Mouse (Mus musculus) skeletal muscle tissue, adult 2 months (tissue): ENCODE results near the gene Asnsd1.
"Not testable (repeated sequence)": the region's sequence is repeated elsewhere in the genome, so short reads cannot be mapped to it uniquely, and the experiment has no call there.

Experiments
- DNase-seq: peaks from one replicate; pipeline ENCODE4 v3.0.0-alpha.2; 2012; ENCODE audit warnings: low read depth, low spot score

Gene Asnsd1

DNA sequence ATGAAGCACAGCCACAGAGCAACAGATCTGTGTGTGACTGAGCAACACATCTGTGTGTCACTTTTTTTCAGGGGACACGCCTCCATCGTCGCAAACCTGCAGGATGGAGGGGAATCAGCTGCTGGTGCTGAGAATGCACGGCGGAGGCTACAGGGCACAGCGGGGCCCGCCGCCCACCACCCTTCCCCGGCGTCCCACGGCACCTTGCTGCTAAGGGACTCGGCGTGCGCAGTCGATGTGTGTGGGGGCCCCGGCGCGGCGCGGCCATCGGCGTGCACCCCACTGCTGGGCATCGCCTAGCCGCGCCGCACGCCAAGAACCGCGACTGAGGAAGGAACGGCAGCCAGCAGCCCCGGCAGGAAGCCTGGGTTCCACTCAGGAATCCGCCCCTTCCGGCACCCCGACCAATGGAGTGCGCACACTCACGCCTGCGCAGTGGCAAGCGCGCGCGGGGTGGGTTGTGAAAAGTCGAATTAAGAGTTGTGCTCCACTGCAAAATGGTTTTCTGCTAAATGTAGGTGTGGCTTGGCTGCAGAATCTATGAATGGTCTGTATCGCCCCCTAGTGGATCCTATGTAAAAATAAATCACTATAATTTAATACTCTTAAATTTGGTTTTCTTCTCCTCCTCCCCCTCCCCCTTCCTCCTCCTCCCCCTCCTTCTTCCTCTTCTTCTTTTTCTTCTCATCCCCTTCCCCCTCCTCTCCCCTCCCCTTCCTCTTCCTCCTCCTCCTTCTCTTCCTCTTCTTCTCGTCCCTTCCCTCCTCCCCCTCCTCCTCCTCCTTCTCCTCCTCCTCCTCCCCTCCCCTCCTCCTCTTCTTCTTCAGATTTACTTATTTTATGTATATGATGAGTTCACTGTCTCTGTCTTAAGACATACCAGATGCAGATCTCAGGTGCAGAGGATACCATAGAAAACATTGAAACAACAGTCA, at the start of gene Asnsd1, which contains the start of the genes Asdurf and Gm28551:
Gene Asnsd1 (minus strand): TSS at position 426 of the 935 bp plus-strand sequence.
Gene Asdurf (minus strand): TSS at position 293 of the 935 bp plus-strand sequence.
Gene Gm28551 (minus strand): TSS at position 341 of the 935 bp plus-strand sequence.
- peak; percentile 94 for DNase-seq

DNA sequence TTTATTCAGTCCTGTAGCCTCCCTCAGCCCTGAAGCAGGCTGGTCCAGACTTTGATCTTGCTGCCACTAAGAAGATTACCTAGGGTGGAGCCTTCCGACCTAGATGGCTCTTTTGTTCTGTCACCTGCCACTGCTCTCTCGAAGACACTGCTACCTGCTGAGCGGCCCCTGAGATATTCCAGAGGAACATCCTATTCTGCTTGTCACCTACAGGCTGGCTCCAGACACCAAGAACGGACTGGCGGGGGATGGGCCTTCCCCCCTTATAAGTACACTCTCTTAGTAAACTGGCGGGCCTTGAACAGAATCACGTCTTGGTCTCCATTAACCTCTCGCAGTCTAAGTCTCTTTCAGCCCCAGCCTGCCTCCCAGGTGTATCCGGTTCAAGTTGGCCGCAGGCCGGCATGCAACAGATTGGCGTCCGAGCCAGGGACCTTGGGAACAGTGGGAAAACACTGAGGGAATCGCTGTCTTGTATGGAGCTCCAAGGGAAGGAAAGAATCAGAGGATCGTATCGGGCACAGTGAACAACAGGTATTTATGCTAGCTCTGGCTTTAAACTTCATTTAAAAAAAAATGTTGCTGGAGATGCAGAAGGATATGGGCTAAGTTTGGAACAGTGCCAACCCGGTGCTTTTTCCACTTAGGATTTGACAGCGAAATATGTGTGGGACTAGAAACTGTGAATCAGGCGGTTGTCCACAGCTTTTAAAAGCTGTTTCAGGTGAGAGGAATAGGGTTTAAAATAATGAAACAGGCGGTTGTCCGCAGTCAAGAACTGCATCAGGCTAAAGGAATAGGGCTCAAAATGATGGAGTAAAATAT, 41.6 kb upstream of the Asnsd1 start:
- not testable (repeated sequence) for DNase-seq

DNA sequence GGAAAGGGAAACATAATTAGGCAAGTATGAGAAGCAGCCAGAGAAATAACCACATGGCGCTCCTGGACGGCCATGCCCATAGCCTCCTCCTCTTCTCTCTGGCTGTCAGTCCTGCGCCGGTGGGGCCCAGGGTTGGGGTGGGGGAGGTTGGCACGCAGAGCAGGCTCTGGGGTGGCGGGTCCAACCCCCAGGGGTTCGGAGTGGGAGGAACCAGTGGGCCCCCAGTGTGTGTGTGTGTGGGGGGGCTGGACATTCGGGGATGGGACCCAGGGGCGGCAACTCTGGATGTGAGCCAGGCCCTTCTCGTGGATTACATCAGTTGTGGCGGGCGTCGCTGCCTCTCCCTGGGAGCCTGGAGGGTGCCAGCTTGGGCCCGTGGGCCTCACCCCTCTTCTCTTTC, 36.2 kb upstream of the Asnsd1 start:
- DNase-seq = no peak

DNA sequence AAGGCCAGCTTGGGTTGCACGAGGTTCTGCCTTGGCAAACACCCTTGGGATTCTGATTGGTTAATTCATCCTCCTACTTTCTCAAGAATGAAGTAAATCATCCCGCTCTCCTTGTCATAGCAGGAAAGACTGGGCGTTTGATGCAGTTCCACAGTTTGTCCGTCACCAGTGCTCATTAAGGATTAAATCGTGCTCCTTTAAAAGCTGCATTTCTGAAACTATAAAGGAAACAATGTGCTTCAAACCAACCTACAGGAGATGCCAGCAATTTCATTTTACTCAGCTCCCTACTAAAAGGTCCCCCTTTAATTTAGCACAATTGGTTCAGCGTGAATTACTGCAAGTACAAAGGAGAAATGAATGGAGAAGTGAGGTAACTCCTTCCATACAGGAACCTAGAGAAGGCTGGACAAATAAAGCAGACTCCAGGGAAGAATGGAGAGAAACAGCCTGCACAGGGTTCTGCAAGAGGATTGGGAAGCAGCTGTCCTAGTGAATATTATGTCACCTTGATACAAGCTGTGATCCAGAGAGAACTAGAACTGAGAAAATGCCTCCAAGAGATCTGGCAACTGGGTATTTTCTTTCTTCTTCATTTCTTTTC, 31.6 kb upstream of the Asnsd1 start:
- DNase-seq = no peak

DNA sequence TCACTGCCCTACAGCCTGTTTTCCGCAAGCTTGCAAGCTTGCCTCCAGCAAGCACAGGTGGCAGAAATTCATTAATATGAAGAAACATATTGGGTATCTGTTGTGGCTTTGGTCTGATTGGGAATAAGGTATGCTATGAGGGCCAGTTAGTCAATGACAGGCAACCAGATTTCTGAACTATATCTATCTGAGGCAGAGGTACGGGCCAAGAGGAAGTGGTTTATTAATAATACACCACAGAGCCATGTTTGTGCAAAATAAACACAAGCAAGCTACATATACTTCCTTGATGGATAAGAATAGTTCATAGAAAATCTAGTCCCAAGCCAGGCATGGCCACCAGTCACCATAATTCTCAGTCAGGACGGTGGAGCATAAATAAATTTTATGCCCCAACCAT, 25.2 kb upstream of the Asnsd1 start:
- DNase-seq = no peak

DNA sequence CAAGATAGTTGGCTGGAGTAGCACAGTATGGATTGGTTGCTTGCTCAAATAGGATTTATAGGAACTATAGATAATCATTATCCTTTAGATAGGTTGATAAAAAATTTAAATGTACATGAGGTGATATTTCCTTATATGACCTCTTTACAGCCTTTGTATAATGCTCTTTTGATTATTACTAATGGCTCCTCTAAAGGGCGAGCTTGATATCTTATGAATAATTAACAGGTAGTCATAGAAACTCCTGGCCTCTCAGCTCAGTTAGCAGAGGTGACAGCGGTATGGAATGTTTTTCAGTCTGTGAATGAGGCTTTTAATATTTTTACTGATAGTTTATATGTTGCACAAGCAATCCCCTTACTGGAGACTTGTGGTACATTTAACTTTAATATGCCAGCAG, 23.4 kb upstream of the Asnsd1 start:
- not testable (repeated sequence) for DNase-seq

DNA sequence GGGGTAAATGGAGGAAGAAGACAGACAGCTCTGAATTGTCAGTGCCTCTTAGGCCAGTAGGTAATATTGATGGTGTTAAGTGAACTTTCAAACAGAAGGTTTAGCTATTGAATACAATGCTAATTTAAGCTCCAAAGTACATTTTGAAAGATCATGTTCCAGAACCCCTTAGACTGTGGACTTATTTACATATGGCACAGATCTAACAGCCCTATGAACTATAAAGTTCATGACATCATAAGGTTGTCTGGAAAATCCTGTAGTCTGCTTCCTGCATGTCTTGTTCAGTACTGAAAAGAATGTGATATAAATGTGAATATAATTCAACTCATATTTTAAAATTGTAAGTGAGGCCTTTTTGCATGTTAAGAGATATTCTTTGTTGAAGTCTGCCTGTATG, 6.4 kb upstream of the Asnsd1 start:
- no peak for DNase-seq

DNA sequence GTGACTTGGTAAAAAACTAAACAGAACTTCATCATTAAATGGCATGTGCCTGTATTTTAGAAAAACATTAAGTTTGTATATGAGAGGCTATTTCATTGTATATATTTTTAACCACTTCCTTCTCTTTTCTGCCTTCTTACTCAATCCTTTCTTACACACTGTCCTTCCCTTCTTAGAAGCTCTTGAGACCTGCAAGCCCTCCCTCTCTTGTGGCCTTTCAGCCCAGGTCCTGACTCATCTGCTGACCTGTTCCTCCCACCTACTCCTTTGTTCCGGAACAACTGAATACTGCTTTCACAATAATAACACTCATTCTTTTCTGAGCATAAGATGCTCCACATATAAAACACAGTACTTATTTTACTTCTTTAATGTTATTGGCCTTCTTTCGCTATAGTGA, 11.5 kb downstream of the Asnsd1 start:
- no peak for DNase-seq

DNA sequence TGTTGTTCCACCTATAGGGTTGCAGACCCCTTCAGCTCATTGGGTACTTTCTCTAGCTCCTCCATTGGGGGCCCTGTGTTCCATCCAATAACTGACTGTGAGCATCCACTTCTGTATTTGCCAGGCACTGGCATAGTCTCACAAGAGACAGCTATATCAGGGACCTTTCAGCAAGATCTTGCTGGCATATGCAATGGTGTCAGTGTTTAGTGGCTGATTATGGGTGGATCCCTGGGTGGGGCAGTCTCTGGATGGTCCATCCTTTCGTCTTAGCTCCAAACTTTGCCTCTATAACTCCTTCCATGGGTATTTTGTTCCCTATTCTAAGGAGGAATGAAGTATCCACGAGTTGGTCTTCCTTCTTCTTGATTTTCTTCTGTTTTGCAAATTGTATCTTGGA, 15.1 kb downstream of the Asnsd1 start:
- DNase-seq = not testable (repeated sequence)

DNA sequence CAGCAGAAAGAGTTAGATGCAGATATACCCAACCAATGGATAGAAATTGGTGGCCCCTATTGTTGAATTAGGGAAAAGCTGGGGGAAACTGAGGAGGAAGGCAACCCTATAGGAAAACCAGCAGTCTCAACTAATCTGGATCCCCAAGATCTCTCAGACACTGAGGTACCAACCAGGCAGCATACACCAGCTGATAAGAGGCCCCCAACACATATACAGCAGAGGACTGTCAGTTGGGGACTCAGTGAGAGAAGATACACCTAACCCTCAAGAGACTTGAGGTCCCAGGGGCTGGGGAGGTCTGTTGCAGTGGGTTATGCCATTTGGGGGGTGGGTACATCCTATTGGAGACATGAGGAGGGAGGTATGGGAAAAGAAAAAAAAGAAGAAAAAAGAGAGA, 17.1 kb downstream of the Asnsd1 start:
- DNase-seq = no peak

DNA sequence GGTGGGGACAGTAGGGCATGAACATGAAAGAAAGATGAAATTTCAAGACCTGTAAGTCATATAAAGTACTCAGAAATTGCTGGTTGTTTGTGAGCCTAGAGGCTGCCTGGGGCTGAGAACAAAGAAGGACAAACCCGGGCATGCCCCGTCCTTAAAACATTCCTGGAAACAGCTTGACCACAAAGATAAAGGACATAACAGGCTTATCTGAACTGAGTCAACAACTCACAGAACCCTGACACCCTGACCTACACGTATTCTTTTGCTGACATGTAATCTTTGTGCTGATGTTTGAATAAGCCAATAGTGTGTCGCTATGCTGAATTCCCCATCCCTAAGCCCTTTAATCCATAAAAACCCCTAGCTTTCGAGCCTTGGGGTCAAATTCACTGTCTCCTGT, 19.0 kb downstream of the Asnsd1 start:
- not testable (repeated sequence) for DNase-seq

DNA sequence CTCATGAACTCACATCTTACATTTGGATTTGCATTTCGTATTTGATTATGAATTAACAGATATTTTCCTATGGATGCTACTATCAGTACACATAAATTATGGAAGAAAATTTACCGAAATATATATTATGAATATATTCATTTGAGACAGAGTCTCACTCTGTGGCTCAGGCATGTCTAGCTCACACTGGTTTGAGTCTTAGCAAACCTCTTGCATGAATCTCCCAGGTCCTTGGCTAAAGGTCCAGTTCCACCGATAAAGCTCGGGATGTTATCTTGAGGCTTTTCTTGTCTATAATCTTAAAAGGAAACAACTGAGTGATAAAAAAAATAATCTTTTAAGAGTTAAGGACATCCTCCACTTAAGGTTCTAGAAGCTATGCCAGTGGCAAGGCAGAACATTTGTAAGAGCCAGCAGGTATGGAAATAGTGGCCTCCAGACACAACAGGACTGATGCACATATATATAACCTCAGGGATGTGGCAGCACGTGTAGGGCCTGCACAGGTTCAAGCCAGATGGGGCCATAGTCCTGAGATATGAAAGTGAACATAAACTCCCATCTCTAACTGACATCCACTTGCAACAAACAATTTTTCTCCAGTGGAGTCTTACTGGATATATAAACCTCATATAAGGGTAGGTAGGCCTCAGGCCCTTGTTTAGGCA, 27.6 kb downstream of the Asnsd1 start:
- DNase-seq = no peak

DNA sequence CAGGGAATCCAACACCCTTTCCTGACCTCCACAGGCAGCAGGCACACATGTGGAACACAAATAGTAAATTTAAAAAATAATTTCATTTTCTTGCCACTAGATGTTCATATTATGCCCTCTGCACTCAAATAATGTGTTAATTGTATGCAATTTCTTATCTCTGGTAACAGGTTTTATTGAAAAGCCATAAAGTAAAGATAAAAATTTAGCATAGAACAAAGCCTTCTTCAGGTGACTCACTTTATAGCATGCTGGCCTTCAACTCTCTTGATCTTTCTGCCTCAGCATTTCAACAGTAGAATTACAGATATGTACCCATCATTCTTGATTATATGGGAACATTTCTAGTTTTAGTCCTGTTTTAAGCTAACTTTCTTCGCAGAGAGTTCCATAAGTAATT, 28.3 kb downstream of the Asnsd1 start:
- no peak for DNase-seq

DNA sequence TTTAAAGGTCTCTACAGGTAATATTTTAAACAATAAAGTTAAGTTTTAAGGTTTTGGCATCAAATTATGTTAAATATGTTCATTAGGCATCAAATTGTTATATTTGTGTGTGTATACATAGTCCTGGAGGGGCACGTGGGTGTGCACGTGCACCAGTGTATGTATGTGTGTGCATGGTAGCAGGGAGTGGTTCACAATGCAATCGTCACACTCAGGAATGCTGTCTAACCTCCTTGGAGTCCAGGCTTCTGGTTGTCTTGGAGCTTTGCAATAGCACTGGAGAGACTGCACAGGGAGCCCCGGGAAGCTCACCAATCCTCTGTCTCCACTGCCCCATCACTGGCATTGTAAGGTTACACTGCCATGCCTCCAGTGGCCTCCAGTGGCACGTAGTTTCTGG, 29.3 kb downstream of the Asnsd1 start:
- no peak for DNase-seq

DNA sequence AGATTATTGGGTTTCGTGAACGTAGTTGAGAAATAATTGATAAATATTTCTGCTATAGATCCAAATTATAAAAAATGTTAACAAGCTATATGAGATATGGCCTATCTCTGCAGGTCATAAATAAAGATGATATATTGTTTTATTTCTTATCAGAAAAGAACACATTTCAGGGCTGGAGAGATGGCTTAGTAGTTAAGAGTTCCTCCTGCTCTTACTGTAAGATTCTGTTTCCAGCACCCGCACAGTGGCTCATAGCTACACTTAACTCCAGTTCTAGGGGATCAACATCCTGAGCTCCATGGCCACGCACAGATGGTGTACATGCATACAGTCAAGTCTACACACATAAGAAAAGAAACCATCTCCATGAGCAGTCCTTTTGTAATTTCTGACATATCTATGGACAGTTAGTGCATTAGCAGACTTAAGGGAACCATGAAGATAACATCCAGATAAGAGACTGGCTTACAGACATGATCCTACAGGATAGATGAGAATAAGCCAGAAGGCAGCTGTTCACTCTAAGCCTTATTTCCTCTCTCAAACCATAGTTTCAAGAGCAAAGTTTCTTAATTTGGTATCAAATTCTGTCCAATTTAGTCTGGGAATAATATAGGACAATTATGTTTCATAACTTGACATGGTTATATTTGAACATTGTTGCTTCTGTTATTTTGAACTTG, 30.7 kb downstream of the Asnsd1 start:
- no peak for DNase-seq

DNA sequence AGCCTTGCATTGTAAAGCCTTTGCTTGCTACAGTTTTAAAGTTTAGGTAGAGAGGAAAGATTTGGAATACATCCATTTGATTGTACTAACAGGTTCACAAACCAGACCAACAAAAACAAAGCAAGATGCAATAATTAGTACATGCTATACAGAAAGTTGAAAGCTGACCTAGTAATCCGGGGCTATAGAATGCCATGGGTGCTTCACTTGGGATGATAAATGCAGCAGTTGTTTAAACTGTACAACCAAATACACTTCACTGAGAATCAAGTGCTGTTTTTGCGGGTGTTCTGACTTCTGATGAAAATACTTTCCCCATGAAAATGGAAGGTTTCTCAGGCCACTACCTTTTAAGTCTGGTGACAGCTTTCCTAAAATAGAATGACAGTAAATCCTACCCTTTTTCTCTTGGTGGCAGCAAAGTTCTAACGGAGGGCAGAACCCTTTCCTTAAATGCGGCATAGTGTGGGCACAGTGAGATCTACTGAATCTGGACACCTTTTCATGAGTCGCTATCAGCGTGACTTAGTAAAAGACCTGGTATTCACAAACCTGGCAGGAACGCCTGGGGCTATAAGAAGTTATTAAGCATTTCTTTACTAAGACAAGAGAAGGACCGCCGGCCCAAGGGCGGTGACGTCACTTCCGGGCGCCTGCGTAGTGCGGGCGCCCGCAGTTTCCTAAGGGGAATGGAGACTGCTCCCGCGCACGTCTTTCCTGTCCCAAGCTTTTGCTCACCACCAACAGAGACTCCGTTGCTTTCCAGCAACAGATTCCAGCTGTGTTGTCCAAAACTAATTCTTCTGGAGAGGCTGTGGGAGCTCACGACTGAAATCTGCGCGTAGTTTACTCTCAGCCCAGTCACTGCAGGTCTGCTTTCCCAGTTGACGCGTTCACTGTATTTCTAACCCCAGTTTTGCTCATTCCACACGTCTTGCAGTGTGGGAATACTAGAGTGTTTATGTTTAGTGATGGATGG, 39.3 kb downstream of the Asnsd1 start, which contains the start of gene Osgepl1:
Gene Osgepl1 (plus strand): TSS at position 636 of the 979 bp plus-strand sequence.
- DNase-seq = peak; percentile 83

DNA sequence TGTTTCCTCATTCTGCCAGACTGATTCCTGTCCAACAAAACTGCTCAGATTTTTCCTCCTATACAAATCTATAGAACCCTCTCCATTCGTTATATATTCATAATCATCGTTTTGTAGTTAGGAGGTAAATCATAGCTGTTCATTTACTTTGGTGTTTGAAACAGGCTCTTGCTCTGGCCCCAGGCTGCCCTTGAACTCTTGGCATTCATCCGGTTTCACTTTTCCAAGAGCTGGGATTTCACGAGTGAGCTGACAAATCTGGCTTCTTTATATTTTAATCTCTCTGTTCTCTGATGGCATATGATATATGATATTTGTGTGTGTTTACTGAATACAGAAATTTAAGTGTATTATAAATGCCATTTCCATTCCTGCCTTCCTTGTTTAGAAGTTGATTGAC, 52.0 kb downstream of the Asnsd1 start:
- no peak for DNase-seq

DNA sequence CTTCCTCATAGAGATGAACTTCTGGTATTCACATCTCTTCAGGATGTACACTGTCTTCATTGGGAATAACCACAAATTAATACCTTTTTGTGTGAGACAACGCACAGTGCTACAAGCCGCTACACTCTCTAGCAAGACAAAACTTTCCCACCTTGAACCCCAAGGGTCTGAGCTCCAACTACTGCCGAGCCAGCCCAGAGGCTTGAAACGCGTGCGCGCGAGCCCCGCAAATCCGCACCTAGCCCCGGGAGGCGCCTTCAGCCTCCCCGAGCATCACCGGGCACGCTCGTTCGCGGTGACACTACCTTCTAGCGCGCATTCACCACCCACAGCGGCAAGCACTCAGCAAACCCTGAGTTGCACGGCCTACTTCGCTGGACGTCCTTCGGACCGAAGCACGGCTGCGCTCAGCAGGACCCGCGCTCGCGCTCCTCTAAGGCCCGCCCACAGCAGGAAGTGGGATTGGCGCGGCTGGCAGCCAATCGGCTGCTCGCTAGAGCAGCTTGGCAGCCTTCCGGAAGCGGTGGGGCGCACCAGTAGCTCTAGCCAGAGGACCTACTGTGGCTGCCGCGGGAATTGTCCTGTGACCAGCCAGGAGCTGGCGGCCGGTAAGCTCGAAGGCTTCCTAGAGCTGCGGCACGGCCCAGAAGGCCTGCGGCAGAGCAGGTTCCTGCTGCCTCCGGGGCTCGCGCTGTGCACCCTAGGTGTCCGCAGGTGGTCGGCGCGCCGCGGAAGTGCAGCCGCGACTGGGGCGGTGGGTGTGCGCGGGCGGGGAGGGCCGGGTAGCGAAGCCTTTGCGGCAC, 55.8 kb downstream of the Asnsd1 start, which contains the start of the genes Pms1, Ormdl1 and Gm28778:
Gene Pms1 (minus strand): TSS at position 438 of the 803 bp plus-strand sequence.
Gene Ormdl1 (plus strand): TSS at position 515 of the 803 bp plus-strand sequence.
Gene Gm28778 (plus strand): TSS at position 531 of the 803 bp plus-strand sequence.
- peak; percentile 94 for DNase-seq
